Mouse (Mus musculus): ENCODE data around the gene Hoxc9.

The Hoxc9 gene

GRCm38 (mm10) chr15:102969296-102969695, 6.9 kb upstream of the Hoxc9 start:
- in situ Hi-C loops (cut with MboI; ENCODE audit: low pct_unique_long_range_greater_than_20kb in 1 of 2, low sequenced_read_pairs in 2 of 2, unreplicated experiment in 1 of 2): loop anchor here in 1 of 2 experiments (10.0 kb wide), 1 partner anchor 214 kb away; no protein-coding TSS in a partner anchor

DNA sequence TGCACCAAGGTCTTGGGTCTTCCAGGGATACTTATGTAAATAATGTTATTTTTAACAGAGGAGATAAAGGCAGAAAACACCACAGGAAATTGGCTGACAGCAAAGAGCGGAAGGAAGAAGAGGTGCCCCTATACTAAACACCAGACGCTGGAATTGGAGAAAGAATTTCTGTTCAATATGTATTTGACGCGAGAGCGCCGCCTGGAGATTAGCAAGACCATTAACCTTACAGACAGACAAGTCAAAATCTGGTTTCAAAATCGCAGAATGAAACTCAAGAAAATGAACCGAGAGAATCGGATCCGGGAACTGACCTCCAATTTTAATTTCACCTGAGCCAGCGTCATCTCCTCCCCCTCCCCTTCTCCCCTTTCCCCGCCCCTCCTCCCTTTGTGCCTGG, 5.5 kb upstream of the Hoxc9 start:
- in situ Hi-C loops (cut with MboI; ENCODE audit: low pct_unique_long_range_greater_than_20kb in 1 of 2, low sequenced_read_pairs in 2 of 2, unreplicated experiment in 1 of 2): no loop called here

GRCm38 (mm10) chr15:102972254-102972653, 4.0 kb upstream of the Hoxc9 start:
- in situ Hi-C loops (cut with MboI; ENCODE audit: low pct_unique_long_range_greater_than_20kb in 1 of 2, low sequenced_read_pairs in 2 of 2, unreplicated experiment in 1 of 2): no loop called here

DNA sequence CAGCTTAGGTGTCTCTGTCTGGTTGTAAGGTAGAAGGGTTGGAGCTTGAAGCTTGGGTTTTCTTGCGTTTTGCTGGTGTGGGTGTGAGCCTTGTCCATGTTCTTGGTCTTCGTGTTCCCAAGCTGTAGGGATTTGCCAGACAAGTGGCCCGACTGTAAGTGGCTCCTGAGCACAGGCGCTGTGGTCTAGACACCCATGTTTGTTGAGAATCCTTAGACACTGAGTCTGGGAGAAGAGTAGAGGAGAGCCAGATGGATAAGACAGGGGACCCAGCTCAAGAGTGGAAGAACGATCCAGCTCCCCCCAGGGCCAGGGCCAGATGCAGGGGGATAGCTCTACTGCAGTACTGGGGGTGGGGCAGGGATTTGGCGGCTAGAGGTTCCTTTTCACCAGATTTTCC, 3.5 kb upstream of the Hoxc9 start:
- in situ Hi-C loops (cut with MboI; ENCODE audit: low pct_unique_long_range_greater_than_20kb in 1 of 2, low sequenced_read_pairs in 2 of 2, unreplicated experiment in 1 of 2): no loop called here

DNA sequence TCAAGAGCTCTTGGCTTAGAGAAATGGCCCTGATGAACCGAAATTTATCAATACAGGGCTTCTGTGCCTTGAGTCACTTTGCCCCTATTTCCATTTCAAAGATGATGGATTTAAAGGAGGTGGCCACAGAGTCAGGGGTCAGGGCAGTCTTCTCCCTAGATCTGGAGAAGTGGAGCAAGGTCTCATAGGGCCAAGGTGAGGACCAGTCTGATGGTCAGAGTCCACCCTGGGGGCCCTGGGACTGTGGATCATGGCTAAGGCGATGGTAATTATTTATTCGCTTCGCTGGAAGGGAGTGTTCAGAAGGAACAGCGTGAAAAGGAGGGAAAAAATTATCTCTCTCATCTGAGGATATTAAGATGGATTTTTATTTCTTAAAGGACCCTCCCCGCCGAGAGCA, 1.2 kb upstream of the Hoxc9 start:
- in situ Hi-C loops (cut with MboI; ENCODE audit: low pct_unique_long_range_greater_than_20kb in 1 of 2, low sequenced_read_pairs in 2 of 2, unreplicated experiment in 1 of 2): no loop called here

DNA sequence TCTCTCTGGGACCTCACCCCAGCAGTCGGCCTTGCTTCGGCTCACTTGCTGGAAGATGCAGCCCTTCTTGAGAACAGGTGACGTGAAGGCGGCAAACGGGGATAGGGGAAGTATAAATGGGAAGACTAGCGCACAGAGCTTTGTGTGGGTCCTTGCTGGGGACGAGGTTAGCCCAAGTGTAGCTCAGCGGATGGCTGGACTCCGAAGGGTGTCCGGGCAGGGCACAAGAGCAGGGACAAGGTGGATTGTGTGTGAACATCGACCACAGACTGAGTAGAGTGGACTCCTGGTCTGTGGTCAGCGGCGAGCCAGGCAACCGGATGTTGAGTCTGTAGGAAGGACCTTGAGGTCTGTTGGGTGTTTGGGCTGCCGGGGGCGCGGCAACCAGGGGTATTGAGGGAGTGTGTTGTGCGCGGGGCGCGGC, 539 bp upstream of the Hoxc9 start:
- in situ Hi-C loops (cut with MboI; ENCODE audit: low pct_unique_long_range_greater_than_20kb in 1 of 2, low sequenced_read_pairs in 2 of 2, unreplicated experiment in 1 of 2): no loop called here

DNA sequence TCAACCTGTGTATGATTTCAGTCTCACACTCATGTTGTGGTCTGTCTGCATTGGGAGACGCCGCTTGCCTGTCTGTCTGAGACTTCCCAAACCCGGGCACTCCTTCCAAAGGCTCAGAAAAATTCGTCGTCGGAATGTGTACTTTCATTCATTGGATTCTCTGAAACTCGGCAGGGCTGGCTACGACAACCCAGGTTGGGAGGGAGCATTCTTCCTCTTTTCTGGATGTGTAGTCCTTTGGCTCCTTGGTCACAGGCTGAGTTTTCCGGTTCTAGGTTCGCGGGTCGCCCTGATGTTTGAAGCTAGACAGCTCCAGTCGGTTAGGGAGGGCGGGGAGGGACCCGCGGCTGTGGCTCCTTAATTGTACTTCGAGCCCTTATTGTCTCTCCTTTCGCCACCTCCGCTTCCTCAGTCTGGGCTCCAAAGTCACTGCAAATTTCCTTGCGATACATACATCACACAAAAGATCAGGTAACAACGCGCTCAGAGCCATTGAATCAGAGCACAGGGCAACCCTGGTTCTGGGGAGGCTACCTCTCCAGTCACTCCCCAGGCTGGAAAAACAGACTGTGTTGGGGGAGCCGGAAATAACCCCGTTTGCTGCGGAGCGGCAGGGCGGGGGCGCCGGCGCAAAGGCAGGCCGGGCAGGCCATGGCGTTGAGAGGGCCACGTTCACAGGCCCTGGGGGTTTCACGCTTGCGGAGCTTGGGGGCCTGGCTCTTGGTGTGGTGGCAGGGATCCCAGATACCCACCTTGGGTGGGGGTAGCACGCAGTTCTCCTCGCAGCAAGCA, 588 bp downstream of the Hoxc9 start:
- in situ Hi-C loops (cut with MboI; ENCODE audit: low pct_unique_long_range_greater_than_20kb in 1 of 2, low sequenced_read_pairs in 2 of 2, unreplicated experiment in 1 of 2): no loop called here

DNA sequence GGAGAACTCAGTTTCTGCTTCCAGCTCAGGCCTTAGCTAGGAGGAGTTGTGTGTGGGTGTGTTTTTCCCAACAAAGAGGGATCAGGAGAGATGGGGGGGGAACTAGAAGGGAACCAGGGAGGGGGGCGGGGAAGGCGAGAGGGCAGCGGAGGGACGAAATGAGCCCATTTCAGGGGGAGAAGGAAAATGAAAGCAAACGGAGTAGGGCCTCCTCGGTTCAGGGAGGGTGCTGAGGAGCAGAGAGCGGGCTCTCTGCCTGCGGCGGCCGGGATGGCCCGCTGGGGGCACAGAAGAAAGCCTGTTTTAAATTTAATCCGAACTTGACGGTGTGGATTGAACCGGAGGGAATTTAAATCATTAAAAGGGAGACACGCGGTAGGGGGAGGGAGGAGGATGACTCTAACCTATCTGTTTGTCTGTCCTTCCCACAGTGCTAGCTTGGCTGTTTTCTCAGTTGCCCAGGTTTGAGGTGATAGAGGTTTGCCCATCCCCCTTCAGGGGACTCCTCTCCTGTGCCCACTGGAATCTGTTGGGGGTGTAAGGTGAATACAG, 1.3 kb downstream of the Hoxc9 start:
- in situ Hi-C loops (cut with MboI; ENCODE audit: low pct_unique_long_range_greater_than_20kb in 1 of 2, low sequenced_read_pairs in 2 of 2, unreplicated experiment in 1 of 2): no loop called here

GRCm38 (mm10) chr15:102978615-102979515, 2.6 kb downstream of the Hoxc9 start:
- in situ Hi-C loops (cut with MboI; ENCODE audit: low pct_unique_long_range_greater_than_20kb in 1 of 2, low sequenced_read_pairs in 2 of 2, unreplicated experiment in 1 of 2): no loop called here

GRCm38 (mm10) chr15:102979936-102980335, 3.7 kb downstream of the Hoxc9 start:
- in situ Hi-C loops (cut with MboI; ENCODE audit: low pct_unique_long_range_greater_than_20kb in 1 of 2, low sequenced_read_pairs in 2 of 2, unreplicated experiment in 1 of 2): no loop called here

DNA sequence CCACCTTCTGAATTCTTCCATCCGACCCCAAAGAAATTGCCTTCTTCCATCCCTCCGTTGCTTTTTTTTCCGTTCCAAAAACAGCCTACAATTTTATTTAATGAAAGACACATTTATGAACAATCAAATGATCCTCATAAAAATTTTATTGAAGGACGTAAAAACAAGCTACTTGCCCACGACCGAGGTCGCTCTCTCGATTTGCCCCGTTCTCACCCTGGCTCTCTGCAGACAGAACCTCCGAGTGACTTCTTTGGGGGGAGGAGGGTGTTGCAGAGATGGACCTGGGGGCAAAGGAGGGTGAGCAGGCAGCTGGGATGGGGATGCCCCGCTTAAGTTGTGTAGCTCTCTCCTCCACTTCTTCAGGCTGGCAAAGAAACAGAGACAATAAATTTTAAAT, 4.1 kb downstream of the Hoxc9 start:
- in situ Hi-C loops (cut with MboI; ENCODE audit: low pct_unique_long_range_greater_than_20kb in 1 of 2, low sequenced_read_pairs in 2 of 2, unreplicated experiment in 1 of 2): no loop called here

- in situ Hi-C loops (cut with MboI; ENCODE audit: low pct_unique_long_range_greater_than_20kb in 1 of 2, low sequenced_read_pairs in 2 of 2, unreplicated experiment in 1 of 2): no loop called here
Measured at GRCm38 (mm10) chr15:102980912-102981311, 4.7 kb downstream of the Hoxc9 start.

DNA sequence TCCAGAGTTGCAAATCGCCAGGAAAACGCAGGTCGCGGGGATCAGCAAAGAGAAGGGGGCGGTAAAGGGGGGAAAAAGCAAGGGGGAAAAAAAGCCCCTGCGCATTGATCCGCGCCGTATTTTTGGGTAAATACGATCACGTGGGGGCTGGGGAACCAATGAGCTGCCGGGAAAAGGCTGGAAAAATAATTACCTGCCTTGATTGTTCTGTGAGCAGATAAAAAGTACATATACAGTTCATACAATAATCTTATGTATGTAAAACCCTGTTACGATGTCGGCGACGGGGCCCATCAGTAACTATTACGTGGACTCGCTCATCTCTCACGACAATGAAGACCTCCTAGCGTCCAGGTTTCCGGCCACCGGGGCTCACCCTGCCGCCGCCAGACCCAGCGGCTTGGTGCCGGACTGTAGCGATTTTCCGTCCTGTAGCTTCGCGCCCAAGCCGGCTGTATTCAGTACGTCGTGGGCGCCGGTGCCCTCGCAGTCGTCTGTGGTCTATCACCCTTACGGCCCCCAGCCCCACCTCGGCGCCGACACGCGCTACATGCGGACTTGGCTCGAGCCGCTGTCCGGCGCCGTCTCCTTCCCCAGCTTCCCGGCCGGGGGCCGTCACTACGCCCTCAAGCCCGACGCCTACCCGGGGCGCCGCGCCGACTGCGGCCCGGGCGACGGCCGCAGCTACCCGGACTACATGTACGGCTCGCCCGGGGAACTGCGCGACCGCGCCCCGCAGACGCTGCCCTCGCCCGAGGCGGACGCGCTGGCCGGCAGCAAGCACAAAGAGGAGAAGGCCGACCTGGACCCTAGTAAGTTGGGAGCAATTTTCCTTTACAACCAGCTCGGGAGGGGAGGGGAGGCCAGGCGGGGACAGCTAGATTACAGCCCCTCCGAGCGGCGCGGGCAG, 5.4 kb downstream of the Hoxc9 start:
- in situ Hi-C loops (cut with MboI; ENCODE audit: low pct_unique_long_range_greater_than_20kb in 1 of 2, low sequenced_read_pairs in 2 of 2, unreplicated experiment in 1 of 2): no loop called here

DNA sequence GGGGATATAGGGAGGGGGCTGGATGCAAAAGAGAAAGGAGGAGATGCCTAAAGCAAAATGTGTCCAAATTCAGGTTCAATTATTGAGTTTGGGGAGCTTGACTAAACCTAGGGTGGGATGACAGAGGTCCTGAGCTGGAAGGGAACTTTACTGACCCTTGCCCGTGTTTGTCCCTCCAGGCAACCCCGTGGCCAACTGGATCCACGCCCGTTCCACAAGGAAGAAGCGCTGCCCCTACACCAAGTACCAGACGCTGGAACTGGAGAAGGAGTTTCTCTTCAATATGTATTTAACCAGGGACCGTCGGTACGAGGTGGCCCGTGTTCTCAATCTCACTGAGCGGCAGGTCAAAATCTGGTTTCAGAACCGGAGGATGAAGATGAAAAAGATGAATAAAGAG, 7.5 kb downstream of the Hoxc9 start:
- in situ Hi-C loops (cut with MboI; ENCODE audit: low pct_unique_long_range_greater_than_20kb in 1 of 2, low sequenced_read_pairs in 2 of 2, unreplicated experiment in 1 of 2): no loop called here

- in situ Hi-C loops (cut with MboI; ENCODE audit: low pct_unique_long_range_greater_than_20kb in 1 of 2, low sequenced_read_pairs in 2 of 2, unreplicated experiment in 1 of 2): no loop called here
Measured at GRCm38 (mm10) chr15:102984521-102984920, 8.3 kb downstream of the Hoxc9 start.

DNA sequence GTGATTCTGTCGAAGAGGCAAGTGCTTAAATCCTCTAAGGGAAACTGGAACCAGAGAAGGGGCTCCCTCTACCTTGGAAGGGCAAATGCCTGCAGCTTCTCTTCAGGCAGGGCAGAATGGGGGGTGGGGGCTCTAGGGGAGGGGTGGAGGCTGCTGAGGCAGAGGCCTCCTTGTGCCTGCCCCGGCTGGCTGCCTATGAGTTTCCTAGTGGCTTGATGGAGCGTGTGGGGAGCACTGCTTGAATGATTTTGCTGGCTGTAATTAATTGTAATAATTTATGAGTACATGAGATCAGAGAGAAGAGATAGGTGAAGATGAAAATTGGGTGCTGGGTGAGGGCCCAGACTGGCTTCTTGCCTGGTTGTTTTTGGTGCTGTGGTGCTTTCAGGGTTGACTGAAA, 8.7 kb downstream of the Hoxc9 start:
- in situ Hi-C loops (cut with MboI; ENCODE audit: low pct_unique_long_range_greater_than_20kb in 1 of 2, low sequenced_read_pairs in 2 of 2, unreplicated experiment in 1 of 2): loop anchor here (5.0 kb wide), 2 partner anchors 187 to 327 kb away; partner anchors contain the start of gene Gpr84 (in 1 of the 2)

DNA sequence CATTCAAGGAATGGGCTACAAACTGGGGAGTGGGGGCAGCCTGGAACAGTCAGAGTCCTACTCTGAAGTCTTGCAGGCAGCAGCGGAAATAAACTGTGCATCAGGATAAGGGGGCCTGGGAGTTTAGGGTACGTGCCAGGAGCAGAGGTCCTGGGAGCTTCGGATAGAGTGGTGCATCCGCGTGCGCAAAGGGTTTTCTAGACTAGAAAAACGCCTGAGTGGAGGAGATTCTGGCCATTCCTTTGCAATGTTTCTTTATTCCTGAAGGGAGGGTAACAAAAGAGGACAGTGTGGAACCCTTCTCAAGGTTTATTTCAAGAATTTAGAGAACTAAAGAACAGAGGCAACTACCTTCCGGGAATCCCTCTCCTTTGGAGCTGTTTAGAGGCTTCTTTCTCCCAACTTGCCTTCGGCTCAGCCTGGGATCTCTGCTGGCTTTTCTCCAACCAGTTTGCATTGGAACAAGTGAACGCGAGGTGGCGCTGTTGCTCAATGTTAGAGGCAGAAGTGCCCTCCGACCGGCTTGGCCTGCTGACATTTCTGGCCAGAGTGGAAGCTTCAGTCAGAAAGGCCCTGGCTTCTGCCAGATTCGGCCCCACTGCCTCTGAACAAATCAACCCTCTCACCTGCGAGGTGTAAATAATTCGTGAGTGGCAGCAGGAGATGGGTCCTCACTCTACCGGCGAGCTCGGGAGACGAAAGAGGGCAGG, 11.0 kb downstream of the Hoxc9 start:
- in situ Hi-C loops (cut with MboI; ENCODE audit: low pct_unique_long_range_greater_than_20kb in 1 of 2, low sequenced_read_pairs in 2 of 2, unreplicated experiment in 1 of 2): loop anchor here (5.0 kb wide), 2 partner anchors 185 to 325 kb away; partner anchors contain the start of gene Gpr84 (in 1 of the 2)
